Mouse (Mus musculus) heart, adult 2 months (tissue): Measurements from ENCODE around the gene Bpifb9b. TPM values are rescaled to one million over a fixed set of nuclear protein-coding genes. Genes with fewer than 3 reads are reported as not detected.
"Not testable (repeated sequence)": the region's sequence is repeated elsewhere in the genome, so short reads cannot be mapped to it uniquely, and the experiment has no call there.

Experiments used
- DNase-seq, 2 experiments: peaks; one replicate each; pipeline ENCODE4 v3.0.0; 2021
- H3K27ac ChIP-seq: fragments of 200-600 bp; 2 replicates; pipeline ENCODE4 v1.8.1; 2022
- H3K27me3 ChIP-seq: fragments of 200-500 bp; 2 replicates; pipeline ENCODE4 v1.6.1; 2012; ENCODE audit warnings: mild to moderate bottlenecking, low read length, inconsistent platforms, mixed read lengths; ENCODE audit not compliant: control insufficient read depth, insufficient read depth
- H3K36me3 ChIP-seq: fragments of 200-500 bp; 2 replicates; pipeline ENCODE4 v1.6.1; 2012; ENCODE audit warnings: low read length, inconsistent platforms; ENCODE audit not compliant: control insufficient read depth, insufficient read depth
- H3K4me1 ChIP-seq: fragments of 200-500 bp; 2 replicates; pipeline ENCODE4 v1.6.1; 2011; ENCODE audit warnings: low read length; ENCODE audit not compliant: control insufficient read depth, insufficient read depth
- H3K4me3 ChIP-seq: fragments of 200-600 bp; 2 replicates; pipeline ENCODE4 v1.8.1; 2022
- H3K79me2 ChIP-seq: fragments of 200-500 bp; replicated peaks from 2 replicates; pipeline ENCODE4 v1.6.1; 2012; ENCODE audit warnings: mild to moderate bottlenecking, inconsistent platforms, low read length, moderate library complexity, mixed read lengths; ENCODE audit not compliant: control insufficient read depth, insufficient read depth
- H3K9ac ChIP-seq: fragments of 200-500 bp; 2 replicates; pipeline ENCODE4 v1.6.1; 2012; ENCODE audit warnings: low read depth, mild to moderate bottlenecking, control low read depth, inconsistent platforms, low read length, mixed read lengths
- CTCF ChIP-seq: fragments of 200-600 bp; IDR thresholded peaks from 2 replicates; pipeline ENCODE4 v1.8.1; 2022; ENCODE audit warnings: antibody characterized with exemption, mild to moderate bottlenecking, moderate library complexity
- EP300 ChIP-seq: fragments of 200-500 bp; IDR thresholded peaks from 2 replicates; pipeline ENCODE4 v1.6.1; 2011; ENCODE audit warnings: low read depth, low read length, control low read depth; ENCODE audit not compliant: insufficient read depth
- POLR2A ChIP-seq: fragments of 200-500 bp; IDR thresholded peaks from 2 replicates; pipeline ENCODE4 v1.6.1; 2011; ENCODE audit warnings: mild to moderate bottlenecking, low read depth, low read length, control low read depth; ENCODE audit not compliant: insufficient read depth
- WGBS: fragments of 180-500 bp; shearing (Covaris S2); methylation state at CpG from one replicate; pipeline ENCODE4 v1.1.7; 2018; 5-methylcytosine and 5-hydroxymethylcytosine counted together
- intact Hi-C: fragments of 180-260 bp; cut with DNase I; formaldehyde crosslinking; loops from one replicate; pipeline ENCODE4 v1.15.1; 2025
- long read RNA-seq: library from polyadenylated mRNA; stranded (forward); transcript quantifications from one replicate; pipeline ENCODE4 v2.0.0, GENCODE M21; 2021
- polyA plus RNA-seq: library from polyadenylated mRNA; depleted of rRNA; stranded (reverse); fragments of >200 nt; gene quantifications from 2 replicates; pipeline ENCODE4 v1.2.3, GENCODE M21; 2012; rRNA removed
- total RNA-seq, 2 experiments: library from RNA; stranded (reverse); gene quantifications; 2 replicates each; pipeline ENCODE4 v1.2.3; 2021

Bpifb9b gene
- total RNA-seq (not detected), polyA plus RNA-seq (not detected in 2 replicates)
- long read RNA-seq, result 0 reads

DNA sequence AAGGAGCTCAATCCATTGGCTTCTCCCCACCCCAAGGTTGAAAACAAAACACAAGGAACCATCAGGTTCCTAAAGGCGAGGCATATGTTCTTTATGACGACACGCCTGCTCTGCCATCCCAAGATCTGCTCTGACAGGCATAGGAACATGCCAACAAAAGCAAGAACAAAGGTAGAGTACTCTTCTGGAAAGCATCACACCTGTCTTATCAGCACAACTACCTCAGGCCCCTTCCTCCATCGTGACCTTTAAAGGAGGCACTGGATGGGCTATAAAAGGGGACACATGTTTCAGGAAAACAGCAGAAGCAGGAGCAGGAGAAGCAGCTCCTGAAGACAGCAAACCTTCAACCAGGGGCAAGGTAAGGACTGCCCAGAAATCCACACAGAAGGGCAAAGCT lies at the start of gene Bpifb9b:
Gene Bpifb9b, plus strand, starts transcription at position 301 of the 400 bp plus-strand sequence.
- H3K9ac ChIP-seq, H3K4me1 ChIP-seq, DNase-seq, H3K27me3 ChIP-seq, H3K4me3 ChIP-seq, intact Hi-C loops, H3K27ac ChIP-seq, H3K79me2 ChIP-seq, H3K36me3 ChIP-seq: not testable (repeated sequence)
- WGBS, result 76% methylated on average over 4 of the region's 4 CpGs

GRCm38 (mm10) chr2:154257554-154257953 lies 49.5 kb upstream of the Bpifb9b start, which contains the start of gene Bpifb9a:
Gene Bpifb9a (plus strand): TSS chr2:154257854.
- H3K36me3 ChIP-seq, result not testable (repeated sequence)

DNA sequence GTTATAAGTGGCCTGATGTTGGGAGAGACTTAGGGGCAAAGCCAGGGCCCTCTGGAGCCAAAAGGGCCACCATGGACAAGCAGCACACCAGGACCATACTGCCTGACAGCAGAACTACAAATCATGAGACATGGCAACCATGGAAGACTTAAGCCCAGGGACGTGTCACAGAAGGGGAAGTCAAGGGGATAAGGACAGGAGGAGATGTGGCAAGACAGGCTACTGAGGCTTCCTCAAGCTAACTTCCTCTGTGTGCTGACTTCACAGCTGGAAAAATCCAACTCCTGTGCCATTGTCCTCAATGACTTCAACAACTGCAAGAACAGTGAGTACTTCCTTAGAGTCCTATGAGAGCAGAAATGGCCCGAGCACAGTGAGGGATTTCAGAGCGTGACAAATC lies 42.6 kb upstream of the Bpifb9b start:
- WGBS, result 65% methylated on average over 3 of the region's 3 CpGs
- DNase-seq, H3K4me1 ChIP-seq, intact Hi-C loops, H3K27me3 ChIP-seq, H3K27ac ChIP-seq, H3K36me3 ChIP-seq, H3K9ac ChIP-seq, H3K79me2 ChIP-seq, H3K4me3 ChIP-seq: not testable (repeated sequence)

More at GRCm38 (mm10) chr2:154257554-154257953, 49.5 kb upstream of the Bpifb9b start, which contains the start of gene Bpifb9a:
- WGBS, result 80% methylated on average over 5 of the region's 5 CpGs
- H3K27ac ChIP-seq, intact Hi-C loops, H3K27me3 ChIP-seq, H3K4me1 ChIP-seq, DNase-seq, H3K9ac ChIP-seq, H3K79me2 ChIP-seq, H3K4me3 ChIP-seq: not testable (repeated sequence)

- intact Hi-C loops, result loop anchor here (5.0 to 10.0 kb wide), 2 partner anchors 75 to 297 kb away; no protein-coding TSS in a partner anchor
- H3K36me3 ChIP-seq, H3K79me2 ChIP-seq, H3K9ac ChIP-seq, H3K27ac ChIP-seq, H3K4me3 ChIP-seq, H3K27me3 ChIP-seq, H3K4me1 ChIP-seq, DNase-seq: not testable (repeated sequence)
- 76% methylated on average over 3 of the region's 3 CpGs for WGBS
Observed at GRCm38 (mm10) chr2:154291866-154292265, 15.2 kb upstream of the Bpifb9b start.

- H3K27me3 ChIP-seq, result no peaks in the 10 kb centered on the region
Observed at GRCm38 (mm10) chr2:154292833-154293232, 14.2 kb upstream of the Bpifb9b start.

GRCm38 (mm10) chr2:154294746-154295145 lies 12.3 kb upstream of the Bpifb9b start:
- DNase-seq, result peak; percentile 13 to 49
- H3K36me3 ChIP-seq, H3K9ac ChIP-seq, H3K79me2 ChIP-seq, H3K27me3 ChIP-seq, H3K4me3 ChIP-seq, H3K4me1 ChIP-seq, H3K27ac ChIP-seq: not testable (repeated sequence)
- TF ChIP-seq CTCF, result peak; percentile 74
- 2% methylated on average over 10 of the region's 10 CpGs for WGBS
- intact Hi-C loops, result loop anchor here (5.0 to 10.0 kb wide), 2 partner anchors 77 to 300 kb away; no protein-coding TSS in a partner anchor

More at GRCm38 (mm10) chr2:154292833-154293232, 14.2 kb upstream of the Bpifb9b start:
- intact Hi-C loops, result loop anchor here (5.0 to 10.0 kb wide), 2 partner anchors 76 to 298 kb away; no protein-coding TSS in a partner anchor
- no peak overlapping the region for H3K27ac ChIP-seq
- no peak for TF ChIP-seq POLR2A
- 0 out of 2 replicates have a peak, but pooled peaks have one; percentile 8 for TF ChIP-seq CTCF
- TF ChIP-seq EP300, result no peak
- no peak overlapping the region for H3K4me3 ChIP-seq
- H3K79me2 ChIP-seq, result no peaks in the 10 kb centered on the region
- DNase-seq, result no peak
- H3K36me3 ChIP-seq, result no peaks in the 10 kb centered on the region
- WGBS, result 73% methylated on average over 1 of the region's 1 CpGs
- H3K9ac ChIP-seq, result no peak overlapping the region
- H3K4me1 ChIP-seq, result no peaks in the 10 kb centered on the region

GRCm38 (mm10) chr2:154300496-154300895 lies 6.5 kb upstream of the Bpifb9b start:
- Histone ChIP-seq H3K27me3 (no peaks in the 10 kb centered on the region), H3K9ac (no peak overlapping the region), H3K79me2 (no peaks in the 10 kb centered on the region), H3K36me3 (no peaks in the 10 kb centered on the region), H3K27ac (no peak overlapping the region), H3K4me3 (no peak overlapping the region), H3K4me1 (no peaks in the 10 kb centered on the region)
- TF ChIP-seq CTCF (peak; percentile 73), POLR2A (no peak)
- peak; percentile 35 to 57 for DNase-seq
- 52% methylated on average over 1 of the region's 1 CpGs for WGBS
- intact Hi-C loops, result no loop called here
